Mouse (Mus musculus): ENCODE results near the gene Ulk4.

Ulk4 gene

GRCm38 (mm10) chr9:121019932-121020331 lies 257.1 kb downstream of the Ulk4 start:
- WGBS: 95% methylated on average over 13 of the region's 13 CpGs

GRCm38 (mm10) chr9:121018524-121019315 lies 258.3 kb downstream of the Ulk4 start:
- 100% methylated on average over 2 of the region's 2 CpGs for WGBS

GRCm38 (mm10) chr9:121015810-121016502 lies 261.0 kb downstream of the Ulk4 start:
- WGBS: 82% methylated on average over 11 of the region's 11 CpGs

GRCm38 (mm10) chr9:121011540-121011939 lies 265.5 kb downstream of the Ulk4 start:
- WGBS: 60% methylated on average over 4 of the region's 4 CpGs

- 79% methylated on average over 3 of the region's 3 CpGs for WGBS
Measured at GRCm38 (mm10) chr9:121010544-121010943, 266.5 kb downstream of the Ulk4 start.

GRCm38 (mm10) chr9:121005961-121006360 lies 271.0 kb downstream of the Ulk4 start:
- WGBS: 69% methylated on average over 7 of the region's 7 CpGs

GRCm38 (mm10) chr9:121001681-121002540 lies 275.1 kb downstream of the Ulk4 start:
- WGBS: 61% methylated on average over 15 of the region's 15 CpGs

- WGBS: 26% methylated on average over 7 of the region's 7 CpGs
Measured at GRCm38 (mm10) chr9:121000641-121001320, 276.2 kb downstream of the Ulk4 start.

- 32% methylated on average over 11 of the region's 11 CpGs for WGBS
Measured at GRCm38 (mm10) chr9:120998696-120999095, 278.3 kb downstream of the Ulk4 start.

- WGBS: 76% methylated on average over 15 of the region's 15 CpGs
Measured at GRCm38 (mm10) chr9:120994223-120995155, 282.5 kb downstream of the Ulk4 start.

- 73% methylated on average over 10 of the region's 10 CpGs for WGBS
Measured at GRCm38 (mm10) chr9:120993004-120993403, 284.0 kb downstream of the Ulk4 start.

GRCm38 (mm10) chr9:120991801-120992200 lies 285.2 kb downstream of the Ulk4 start:
- WGBS: 94% methylated on average over 2 of the region's 2 CpGs

GRCm38 (mm10) chr9:120989806-120990700 lies 286.9 kb downstream of the Ulk4 start:
- 54% methylated on average over 15 of the region's 15 CpGs for WGBS

- 58% methylated on average over 9 of the region's 9 CpGs for WGBS
Measured at GRCm38 (mm10) chr9:120988088-120988487, 288.9 kb downstream of the Ulk4 start.

GRCm38 (mm10) chr9:120986994-120987393 lies 290.0 kb downstream of the Ulk4 start:
- WGBS: 88% methylated on average over 4 of the region's 4 CpGs

GRCm38 (mm10) chr9:120986255-120986654 lies 290.7 kb downstream of the Ulk4 start:
- WGBS: 83% methylated on average over 3 of the region's 3 CpGs

GRCm38 (mm10) chr9:120985524-120985923 lies 291.5 kb downstream of the Ulk4 start:
- 97% methylated on average over 5 of the region's 5 CpGs for WGBS

- WGBS: 96% methylated on average over 5 of the region's 5 CpGs
Measured at GRCm38 (mm10) chr9:120985009-120985408, 292.0 kb downstream of the Ulk4 start.

- WGBS: 83% methylated on average over 5 of the region's 5 CpGs
Measured at GRCm38 (mm10) chr9:120984509-120984908, 292.5 kb downstream of the Ulk4 start.

All from cerebral cortex, adult 2 months (tissue).